ENCODE assay signal across 13 mouse cellular contexts in the genomic region with DNA sequence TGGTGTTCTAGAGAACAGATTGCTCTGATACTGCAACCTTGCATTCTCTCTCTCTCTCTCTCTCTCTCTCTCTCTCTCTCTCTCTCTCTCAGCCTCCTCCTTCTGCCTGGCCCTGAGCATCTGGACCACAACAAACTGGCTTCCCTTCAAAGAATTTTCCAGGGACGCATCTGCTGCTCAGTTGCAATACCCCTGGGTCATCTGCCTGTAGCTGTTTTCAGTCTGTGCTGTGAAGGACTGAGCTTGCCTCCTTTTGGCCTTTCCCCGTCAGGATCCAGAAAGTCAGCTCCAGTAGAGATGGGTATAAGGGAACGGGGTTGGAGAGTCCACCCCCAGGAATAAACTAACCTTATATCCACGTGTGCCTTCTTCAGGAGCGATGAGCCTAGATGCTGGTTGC.
DNase-seq lines count a peak whose midpoint lies in the region; ATAC-seq and TF ChIP-seq lines count a peak whose summit lies in the region.
"Had no signal": no experiment of that assay in that cellular context is flagged by ENCODE, and none has a peak within 500 bp of the region (broad histone marks: within the 10 kb centered on the region; RNA-seq: fewer than 3 reads in every experiment).

No protein-coding gene starts in this region.

- no peak for TF ChIP-seq EP300 in MEL (IDR thresholded peaks at IDR 0.05; ENCODE audit: low read depth in 1 of 2, low read length in 2 of 2)

- DNase-seq in forebrain, embryonic 14.5 days (ENCODE audit: low spot score), result peak; percentile 14
- no peak for DNase-seq in forebrain, embryonic 10.5 days (ENCODE audit: extremely low spot score, low spot score)
- peak; percentile 25 for DNase-seq in left cerebral cortex, postnatal 4 days
- DNase-seq in left cerebral cortex, adult 8-10 months (ENCODE audit: low spot score in 2 of 2), result no peak
- DNase-seq in MEL (ENCODE audit: low read depth, low spot score), result no peak
- peak; percentile 60 to 66 for DNase-seq in adrenal gland, postnatal 36 days
- no peak for DNase-seq in kidney, adult 18-20 months
- DNase-seq in thymus, postnatal 25 days, result no peak
- DNase-seq: B cell, adult 2 months; cerebellum, adult 8-10 months had no signal

- no peaks in the 10 kb centered on the region for H3K9me3 ChIP-seq in forebrain, embryonic 14.5 days (replicated peaks; ENCODE audit: control insufficient read depth, low read length)
- no peaks in the 10 kb centered on the region for H3K9me3 ChIP-seq in forebrain, embryonic 10.5 days
- H3K9me3 ChIP-seq in MEL (replicated peaks; ENCODE audit: insufficient read depth, low read length), result no peaks in the 10 kb centered on the region
- H3K9me3 ChIP-seq: liver, embryonic 12.5 days; neural tube, embryonic 12.5 days had no signal

- 89% methylated on average over 5 of the region's 5 CpGs for WGBS in forebrain, embryonic 14.5 days
- 92% methylated on average over 5 of the region's 5 CpGs for WGBS in forebrain, embryonic 10.5 days

- no peak overlapping the region for H3K4me2 ChIP-seq in forebrain, embryonic 14.5 days (ENCODE audit: low read length)
- H3K4me2 ChIP-seq: liver, embryonic 12.5 days; neural tube, embryonic 12.5 days had no signal

- no peaks in the 10 kb centered on the region for H3K36me3 ChIP-seq in forebrain, embryonic 14.5 days (ENCODE audit: control insufficient read depth, insufficient read depth, low read length)
- no peaks in the 10 kb centered on the region for H3K36me3 ChIP-seq in forebrain, embryonic 10.5 days (replicated peaks)
- H3K36me3 ChIP-seq in MEL (ENCODE audit: control insufficient read depth in 1 of 2, insufficient read depth in 2 of 2, low read length in 2 of 2), result peaks cover 2 to 41% of the 10 kb centered on the region in 2 experiments
- H3K36me3 ChIP-seq: liver, embryonic 12.5 days; neural tube, embryonic 12.5 days had no signal

- ATAC-seq in forebrain, embryonic 14.5 days, result no peak
- ATAC-seq: liver, embryonic 12.5 days; lung, postnatal 0 days had no signal

- H3K79me2 ChIP-seq in MEL (ENCODE audit: control insufficient read depth, insufficient read depth, low read length, poor library complexity), result peaks cover 33% of the 10 kb centered on the region

- no peak for TF ChIP-seq CTCF in MEL (IDR thresholded peaks at IDR 0.05 in 2 of 3, conservative IDR thresholded peaks at IDR 0.05 in 1 of 3; ENCODE audit: control insufficient read depth in 1 of 3, insufficient read depth in 1 of 3, low read depth in 2 of 3, low read length in 3 of 3, poor library complexity in 1 of 3, severe bottlenecking in 1 of 3)

- peaks cover 13% of the 10 kb centered on the region for H3K4me1 ChIP-seq in forebrain, embryonic 14.5 days (ENCODE audit: control insufficient read depth, insufficient read depth, low read length)
- 0 out of 2 replicates have a peak, but pooled peaks cover 5% of the 10 kb centered on the region for H3K4me1 ChIP-seq in forebrain, embryonic 10.5 days
- peaks cover 14 to 47% of the 10 kb centered on the region in 2 experiments for H3K4me1 ChIP-seq in MEL (ENCODE audit: control insufficient read depth in 1 of 2, insufficient read depth in 2 of 2, low read length in 2 of 2)
- H3K4me1 ChIP-seq: liver, embryonic 12.5 days had no signal

- H3K4me3 ChIP-seq in forebrain, embryonic 14.5 days (ENCODE audit: low read depth, low read length), result no peak overlapping the region
- H3K4me3 ChIP-seq in forebrain, embryonic 10.5 days, result no peak overlapping the region
- H3K4me3 ChIP-seq in MEL (ENCODE audit: control insufficient read depth in 1 of 2, insufficient read depth in 1 of 2, low read depth in 2 of 2, low read length in 2 of 2), result no peak overlapping the region
- H3K4me3 ChIP-seq: liver, embryonic 12.5 days; neural tube, embryonic 12.5 days had no signal

- H3K27me3 ChIP-seq in forebrain, embryonic 14.5 days (replicated peaks; ENCODE audit: control insufficient read depth, insufficient read depth, low read length), result no peaks in the 10 kb centered on the region
- no peaks in the 10 kb centered on the region for H3K27me3 ChIP-seq in forebrain, embryonic 10.5 days (ENCODE audit: poor library complexity, severe bottlenecking)
- H3K27me3 ChIP-seq in MEL (ENCODE audit: control insufficient read depth in 1 of 2, insufficient read depth in 2 of 2, low read length in 2 of 2), result no peaks in the 10 kb centered on the region
- H3K27me3 ChIP-seq: liver, embryonic 12.5 days; neural tube, embryonic 12.5 days had no signal

- H3K27ac ChIP-seq in forebrain, embryonic 14.5 days (ENCODE audit: low read depth, low read length), result no peak overlapping the region
- no peak overlapping the region for H3K27ac ChIP-seq in forebrain, embryonic 10.5 days
- peak overlapping the region; percentile 89 for H3K27ac ChIP-seq in MEL (ENCODE audit: control insufficient read depth, low read depth, low read length)
- H3K27ac ChIP-seq: liver, embryonic 12.5 days; neural tube, embryonic 12.5 days had no signal

- TF ChIP-seq RAD21 in MEL (IDR thresholded peaks at IDR 0.05; ENCODE audit: low read depth, low read length), result no peak

- no peak overlapping the region for H3K9ac ChIP-seq in forebrain, embryonic 14.5 days (ENCODE audit: low read length)
- H3K9ac ChIP-seq in MEL (ENCODE audit: control insufficient read depth, low read depth, low read length, poor library complexity, severe bottlenecking), result no peak overlapping the region
- H3K9ac ChIP-seq: liver, embryonic 12.5 days; neural tube, embryonic 12.5 days had no signal

- no peak for TF ChIP-seq POLR2A in MEL (IDR thresholded peaks at IDR 0.05; ENCODE audit: control insufficient read depth in 1 of 2, insufficient read depth in 1 of 2, low read depth in 1 of 2, low read length in 2 of 2, poor library complexity in 1 of 2)

- intact Hi-C loops in left cerebral cortex, postnatal 4 days (cut with DNase I), result no loop called here

TF ChIP-seq in MEL, 35 proteins besides CTCF, POLR2A, EP300 and RAD21:
- 0 out of 2 replicates have a peak, but pooled peaks have one; percentile 9 for TF ChIP-seq MXI1 (IDR thresholded peaks at IDR 0.05; ENCODE audit: low read depth, low read length)
- no peak for TF ChIP-seq CHD1 (IDR thresholded peaks at IDR 0.05; ENCODE audit: low read depth, low read length)
- TF ChIP-seq MAZ (IDR thresholded peaks at IDR 0.05; ENCODE audit: low read depth, low read length), result no peak
- TF ChIP-seq MYC (IDR thresholded peaks at IDR 0.05; ENCODE audit: low read depth, low read length), result 0 out of 2 replicates have a peak, but pooled peaks have one; percentile 2
- no peak for TF ChIP-seq USF2 (IDR thresholded peaks at IDR 0.05; ENCODE audit: borderline replicate concordance in 1 of 2, insufficient read depth in 1 of 2, low read depth in 1 of 2, low read length in 2 of 2)
- TF ChIP-seq JUND (IDR thresholded peaks at IDR 0.05; ENCODE audit: low read depth, low read length), result peak; percentile 49; the same call in 1 of the 2 replicates
- no peak for TF ChIP-seq TBP (IDR thresholded peaks at IDR 0.05; ENCODE audit: low read depth, low read length)
- no peak for TF ChIP-seq CHD2 (IDR thresholded peaks at IDR 0.05; ENCODE audit: low read length)
TF ChIP-seq in MEL: peak in this region for 3.

Comparison
In these comparisons a context has a peak if more than half of its experiments do, and no peak if none do; other contexts are left out.
1. DNase-seq: peak in forebrain, embryonic 14.5 days (single experiment), left cerebral cortex, postnatal 4 days (single experiment) and adrenal gland, postnatal 36 days (2 of 2); none in forebrain, embryonic 10.5 days (single experiment), left cerebral cortex, adult 8-10 months (0 of 2), MEL (single experiment), kidney, adult 18-20 months (single experiment) and thymus, postnatal 25 days (single experiment).